Mouse (Mus musculus): ENCODE measurements around the gene Evl. TPM values are rescaled to one million over a fixed set of nuclear protein-coding genes. Genes with fewer than 3 reads are reported as not detected.

The Evl gene
- 52.3 TPM for polyA plus RNA-seq (2014; fragmentation: Illumina TruSeq; extraction: RNeasy Lipid Tissue Mini Kit (QIAGEN cat#74804); ENCODE audit: insufficient read depth, low read depth, low replicate concordance)

GRCm38 (mm10) chr12:108554120-108554841 is at the start of gene Evl:
Evl (plus strand) TSS chr12:108554720.

DNA sequence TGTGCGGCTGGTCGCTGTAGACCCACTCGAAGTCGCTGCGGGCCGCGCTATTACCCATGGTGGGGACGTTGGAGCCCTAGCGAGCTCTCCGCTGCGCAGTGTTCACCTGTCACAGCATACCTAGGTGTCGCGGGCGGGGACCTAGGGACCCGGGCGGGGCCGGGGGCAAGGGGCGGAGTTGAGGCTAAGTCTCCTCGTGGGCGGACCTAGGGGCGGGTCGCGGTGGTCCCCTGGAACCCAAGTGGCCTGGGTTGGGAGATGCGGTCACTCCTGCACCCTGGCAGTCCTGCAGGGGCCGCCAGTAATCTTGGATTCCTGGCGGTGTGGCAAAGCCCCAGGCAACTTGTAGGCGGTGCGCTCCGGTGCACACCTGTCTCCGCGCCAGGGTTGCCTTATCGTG is 147.7 kb downstream of the Evl start, which contains the start of gene Degs2:
TSS of gene Degs2 (minus strand) at position 131 of the 400 bp plus-strand sequence.

Other genes starting within 250 kb of the Evl start
- 0.41 TPM for gene Hhipl1, start 248.4 kb upstream of the Evl start, polyA plus RNA-seq (2014; fragmentation: Illumina TruSeq; extraction: RNeasy Lipid Tissue Mini Kit (QIAGEN cat#74804); ENCODE audit: insufficient read depth, low read depth, low replicate concordance)
- gene Cyp46a1, start 220.3 kb upstream of the Evl start, polyA plus RNA-seq (2014; fragmentation: Illumina TruSeq; extraction: RNeasy Lipid Tissue Mini Kit (QIAGEN cat#74804); ENCODE audit: insufficient read depth, low read depth, low replicate concordance), result 0.24 TPM
- gene Eml1, start 183.8 kb upstream of the Evl start, polyA plus RNA-seq (2014; fragmentation: Illumina TruSeq; extraction: RNeasy Lipid Tissue Mini Kit (QIAGEN cat#74804); ENCODE audit: insufficient read depth, low read depth, low replicate concordance), result 46.3 TPM
- 0.95 TPM for gene Degs2, start 147.6 kb downstream of the Evl start, polyA plus RNA-seq (2014; fragmentation: Illumina TruSeq; extraction: RNeasy Lipid Tissue Mini Kit (QIAGEN cat#74804); ENCODE audit: insufficient read depth, low read depth, low replicate concordance)
- gene Yy1, start 238.3 kb downstream of the Evl start, polyA plus RNA-seq (2014; fragmentation: Illumina TruSeq; extraction: RNeasy Lipid Tissue Mini Kit (QIAGEN cat#74804); ENCODE audit: insufficient read depth, low read depth, low replicate concordance), result 23.0 TPM